Mouse (Mus musculus) limb, embryonic 13.5 days (tissue): ENCODE data around the gene Chst2. TPM values are rescaled to one million over a fixed set of nuclear protein-coding genes. Genes with fewer than 3 reads are reported as not detected.

Experiments
- ATAC-seq: fragments of 200-750 bp; cut with Nextera tagmentation; 2 replicates; pipeline ENCODE4 v1.8.0; 2017; ENCODE audit warnings: low read depth, moderate number of reproducible peaks, moderate TSS enrichment; ENCODE audit not compliant: low FRiP score
- H3K27ac ChIP-seq: fragments of 300-500 bp; sonication (generic); 2 replicates; pipeline ENCODE4 v1.5.1; 2015; ENCODE audit warnings: inconsistent platforms, mild to moderate bottlenecking, moderate library complexity
- H3K27me3 ChIP-seq: fragments of 300-500 bp; sonication (generic); 2 replicates; pipeline ENCODE4 v1.6.1; 2015; ENCODE audit warnings: mild to moderate bottlenecking, inconsistent platforms
- H3K36me3 ChIP-seq: fragments of 300-500 bp; sonication (generic); 2 replicates; pipeline ENCODE4 v1.6.1; 2015; ENCODE audit warnings: inconsistent platforms, mild to moderate bottlenecking, moderate library complexity
- H3K4me1 ChIP-seq: fragments of 300-500 bp; sonication (generic); 2 replicates; pipeline ENCODE4 v1.6.1; 2015; ENCODE audit warnings: inconsistent platforms
- H3K4me2 ChIP-seq: fragments of 300-500 bp; sonication (generic); replicated peaks from 2 replicates; pipeline ENCODE4 v1.6.1; 2015; ENCODE audit warnings: inconsistent platforms, mild to moderate bottlenecking, moderate library complexity
- H3K4me3 ChIP-seq: fragments of 300-500 bp; sonication (generic); 2 replicates; pipeline ENCODE4 v1.5.1; 2015; ENCODE audit warnings: moderate library complexity, mild to moderate bottlenecking, inconsistent platforms
- H3K9ac ChIP-seq: fragments of 300-500 bp; sonication (generic); 2 replicates; pipeline ENCODE4 v1.6.1; 2015; ENCODE audit warnings: mild to moderate bottlenecking, inconsistent platforms
- H3K9me3 ChIP-seq: fragments of 300-500 bp; sonication (generic); 2 replicates; pipeline ENCODE4 v1.6.1; 2016; ENCODE audit warnings: inconsistent platforms
- WGBS: fragments of 180-500 bp; shearing (Covaris S2); methylation state at CpG from one replicate; pipeline ENCODE4 v1.1.7; 2015; 5-methylcytosine and 5-hydroxymethylcytosine counted together
- polyA plus RNA-seq: library from polyadenylated mRNA; unstranded; fragments of >200 nt; fragmentation: Nextera tagmentation; extraction: Ambion mirVana; gene quantifications from 2 replicates; pipeline ENCODE4 v1.2.1, GENCODE M21; 2015

Chst2 gene
- 9.7 and 11.5 TPM in 2 replicates for polyA plus RNA-seq

DNA sequence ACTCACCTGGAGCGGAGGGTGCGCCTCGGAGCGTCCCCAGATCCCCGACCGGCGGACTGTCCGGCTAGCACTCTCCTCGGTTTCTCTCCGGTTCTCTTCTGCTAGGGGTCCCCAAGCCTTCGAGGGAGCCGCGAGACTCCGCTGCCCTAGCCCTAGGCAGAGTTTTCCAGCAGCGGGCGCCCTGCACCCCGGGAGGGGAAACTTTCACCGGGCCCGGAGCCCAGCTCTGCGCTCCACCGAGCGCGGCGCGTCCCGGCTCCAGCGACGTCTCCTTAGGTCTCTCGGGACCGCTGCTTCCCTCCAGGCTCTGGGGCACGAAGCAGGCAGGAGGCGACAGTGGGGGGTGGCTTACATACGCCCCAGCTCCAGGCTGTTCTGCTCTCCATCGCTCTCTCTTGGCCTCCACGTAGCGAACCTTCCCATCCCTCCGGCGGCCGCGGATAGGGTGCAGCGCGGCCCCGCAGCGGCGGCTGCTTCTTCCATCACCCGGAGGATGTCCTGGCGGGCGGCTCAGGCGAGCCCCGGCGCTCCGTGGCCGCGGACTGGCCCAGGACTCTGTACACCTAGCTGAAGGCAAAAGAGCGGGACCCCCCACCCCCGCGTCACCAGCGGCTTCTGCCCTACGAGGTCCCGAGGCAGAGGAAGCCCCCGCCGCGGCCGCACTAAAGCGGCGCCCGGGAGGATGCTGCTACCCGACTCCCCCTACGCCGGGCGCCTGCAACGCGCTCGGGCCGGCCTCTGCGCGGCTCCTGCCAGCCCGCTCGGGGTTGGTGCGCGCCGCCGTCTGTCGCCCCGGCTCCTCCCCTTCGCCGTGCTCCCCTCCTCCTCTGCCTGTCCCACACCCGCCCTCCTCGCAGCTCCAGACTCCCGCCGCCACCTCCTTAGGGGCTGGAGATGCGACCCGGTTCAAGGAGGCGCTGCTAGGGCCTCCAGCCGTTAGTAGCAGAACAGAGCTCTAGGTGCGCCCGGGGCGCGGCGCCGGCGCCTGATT, at the start of gene Chst2:
Chst2 (minus strand) TSS at position 152 of the 991 bp plus-strand sequence.
- peak within 1 kb of the TSS; percentile 92 for H3K9ac ChIP-seq
- no peaks in the 10 kb centered on the region for H3K9me3 ChIP-seq
- H3K4me3 ChIP-seq = peak within 1 kb of the TSS; percentile 85
- H3K27me3 ChIP-seq = peaks cover 15% of the 10 kb centered on the region
- H3K36me3 ChIP-seq = peaks cover 7% of the 10 kb centered on the region
- peak within 1 kb of the TSS; percentile 98 for H3K4me2 ChIP-seq
- peaks cover 27% of the 10 kb centered on the region for H3K4me1 ChIP-seq
- H3K27ac ChIP-seq = peak within 1 kb of the TSS; percentile 85
- peak; percentile 94 for ATAC-seq
- under 1% methylated on average over 96 of the region's 102 CpGs for WGBS

DNA sequence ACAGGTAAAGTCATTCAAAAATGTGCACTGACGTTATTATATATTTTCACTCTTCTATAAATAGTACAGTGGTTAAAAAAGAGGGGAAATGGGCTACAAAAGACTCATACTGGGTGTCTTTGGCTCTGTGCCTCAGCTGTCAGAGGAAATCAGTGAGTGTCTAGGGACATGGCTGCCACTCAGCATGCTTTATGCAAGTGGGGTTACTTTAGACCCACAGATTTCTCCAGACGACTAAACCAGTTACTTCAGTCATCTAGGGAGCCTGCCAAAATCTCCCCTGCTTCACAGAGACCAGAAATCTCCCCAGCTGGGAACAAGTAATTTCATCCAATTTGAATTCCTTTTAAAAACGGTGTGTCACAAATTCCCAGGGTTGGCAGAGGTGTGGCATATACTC, 45.4 kb upstream of the Chst2 start:
- 36% methylated on average over 3 of the region's 3 CpGs for WGBS
- Histone ChIP-seq H3K9me3 (no peaks in the 10 kb centered on the region), H3K4me2 (no peak overlapping the region), H3K27ac (no peak overlapping the region), H3K9ac (no peak overlapping the region), H3K27me3 (no peaks in the 10 kb centered on the region), H3K4me1 (peaks cover 5% of the 10 kb centered on the region; the same call in 1 of the 2 replicates), H3K4me3 (no peak overlapping the region), H3K36me3 (peaks cover 16% of the 10 kb centered on the region)
- ATAC-seq = no peak

- H3K4me3 ChIP-seq = no peak overlapping the region
- no peaks in the 10 kb centered on the region for H3K9me3 ChIP-seq
- H3K4me2 ChIP-seq = no peak overlapping the region
- ATAC-seq = no peak
- 0 out of 2 replicates have a peak, but pooled peaks cover 5% of the 10 kb centered on the region for H3K36me3 ChIP-seq
- no peak overlapping the region for H3K9ac ChIP-seq
- no peaks in the 10 kb centered on the region for H3K27me3 ChIP-seq
- no peak overlapping the region for H3K27ac ChIP-seq
- peaks cover 5% of the 10 kb centered on the region; the same call in 1 of the 2 replicates for H3K4me1 ChIP-seq
- WGBS = 97% methylated on average over 8 of the region's 8 CpGs
Observed at GRCm38 (mm10) chr9:95450586-95450985, 44.1 kb upstream of the Chst2 start.

DNA sequence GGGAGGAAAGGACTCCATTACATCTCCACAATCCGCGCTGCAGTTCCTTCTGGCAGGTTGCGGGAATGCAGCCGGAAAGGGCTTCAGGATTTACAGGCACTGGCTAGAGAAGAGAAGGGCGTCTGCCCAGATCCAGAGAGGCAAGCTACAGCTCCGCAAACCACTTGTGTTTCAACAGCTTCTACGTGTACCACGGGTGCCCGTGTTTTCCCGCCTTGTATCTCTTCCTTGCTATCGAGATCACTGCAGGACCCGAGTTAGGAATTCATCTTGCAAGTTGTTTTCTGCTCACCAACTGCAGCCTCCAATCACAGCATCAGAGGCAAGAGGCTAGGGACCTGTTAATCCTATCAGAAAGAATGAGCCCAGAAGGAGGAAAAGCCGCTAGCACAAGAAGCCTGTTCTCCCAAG, 35.8 kb upstream of the Chst2 start:
- 6% methylated on average over 13 of the region's 13 CpGs for WGBS
- ATAC-seq = peak; percentile 76; the same call in 1 of the 2 replicates
- H3K9me3 ChIP-seq = no peaks in the 10 kb centered on the region
- no peak overlapping the region for H3K27ac ChIP-seq
- H3K4me1 ChIP-seq = peaks cover 16% of the 10 kb centered on the region
- H3K27me3 ChIP-seq = no peaks in the 10 kb centered on the region
- no peaks in the 10 kb centered on the region for H3K36me3 ChIP-seq
- H3K4me2 ChIP-seq = peak overlapping the region; percentile 61
- H3K9ac ChIP-seq = peak overlapping the region; percentile 31; the same call in 1 of the 2 replicates
- peak overlapping the region; percentile 28 for H3K4me3 ChIP-seq

GRCm38 (mm10) chr9:95437883-95438282, 31.4 kb upstream of the Chst2 start:
- 80% methylated on average over 9 of the region's 9 CpGs for WGBS
- no peaks in the 10 kb centered on the region for H3K36me3 ChIP-seq
- no peaks in the 10 kb centered on the region for H3K9me3 ChIP-seq
- no peak overlapping the region for H3K27ac ChIP-seq
- no peaks in the 10 kb centered on the region for H3K27me3 ChIP-seq
- no peak overlapping the region for H3K4me2 ChIP-seq
- no peak overlapping the region for H3K9ac ChIP-seq
- ATAC-seq = no peak
- peaks cover 15% of the 10 kb centered on the region for H3K4me1 ChIP-seq
- H3K4me3 ChIP-seq = no peak overlapping the region

DNA sequence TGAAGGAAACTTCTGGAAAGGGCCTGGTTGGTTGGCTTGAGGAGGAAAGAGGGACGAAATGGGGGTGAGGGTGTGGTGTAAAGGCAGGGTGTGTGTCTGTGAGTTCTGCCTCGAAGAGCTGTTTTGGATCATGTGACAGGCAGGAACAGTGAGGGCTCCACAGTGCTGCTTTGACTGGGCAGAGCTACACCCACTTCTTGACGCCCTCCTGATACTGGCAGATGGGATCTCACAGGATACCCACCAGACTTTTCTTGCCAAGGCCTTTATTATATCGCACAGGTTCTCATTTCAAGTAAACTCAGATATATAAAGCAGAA, 29.7 kb upstream of the Chst2 start:
- no peaks in the 10 kb centered on the region for H3K27me3 ChIP-seq

GRCm38 (mm10) chr9:95435506-95436293, 29.2 kb upstream of the Chst2 start:
- no peaks in the 10 kb centered on the region for H3K36me3 ChIP-seq

More for the DNA sequence above, 29.7 kb upstream of the Chst2 start:
- H3K9ac ChIP-seq = no peak overlapping the region
- ATAC-seq = no peak
- H3K36me3 ChIP-seq = no peaks in the 10 kb centered on the region
- H3K4me3 ChIP-seq = no peak overlapping the region
- no peak overlapping the region for H3K4me2 ChIP-seq
- no peak overlapping the region for H3K27ac ChIP-seq
- 71% methylated on average over 4 of the region's 4 CpGs for WGBS
- H3K4me1 ChIP-seq = 0 out of 2 replicates have a peak, but pooled peaks cover 2% of the 10 kb centered on the region
- H3K9me3 ChIP-seq = no peaks in the 10 kb centered on the region

GRCm38 (mm10) chr9:95428277-95428676, 21.8 kb upstream of the Chst2 start:
- no peak overlapping the region for H3K27ac ChIP-seq
- ATAC-seq = no peak
- H3K9me3 ChIP-seq = no peaks in the 10 kb centered on the region
- H3K36me3 ChIP-seq = no peaks in the 10 kb centered on the region
- WGBS = 63% methylated on average over 4 of the region's 4 CpGs
- no peak overlapping the region for H3K4me2 ChIP-seq
- H3K4me1 ChIP-seq = peaks cover 11% of the 10 kb centered on the region; the same call in 1 of the 2 replicates
- no peaks in the 10 kb centered on the region for H3K27me3 ChIP-seq
- no peak overlapping the region for H3K9ac ChIP-seq
- H3K4me3 ChIP-seq = no peak overlapping the region

More at GRCm38 (mm10) chr9:95435506-95436293, 29.2 kb upstream of the Chst2 start:
- no peak overlapping the region for H3K27ac ChIP-seq
- H3K9ac ChIP-seq = no peak overlapping the region
- ATAC-seq = no peak
- no peaks in the 10 kb centered on the region for H3K9me3 ChIP-seq
- 68% methylated on average over 20 of the region's 20 CpGs for WGBS
- H3K4me2 ChIP-seq = no peak overlapping the region
- H3K4me1 ChIP-seq = 0 out of 2 replicates have a peak, but pooled peaks cover 2% of the 10 kb centered on the region
- H3K27me3 ChIP-seq = no peaks in the 10 kb centered on the region
- no peak overlapping the region for H3K4me3 ChIP-seq

GRCm38 (mm10) chr9:95413911-95414310, 7.4 kb upstream of the Chst2 start:
- no peak overlapping the region for H3K4me3 ChIP-seq
- H3K4me1 ChIP-seq = 0 out of 2 replicates have a peak, but pooled peaks cover 2% of the 10 kb centered on the region
- no peaks in the 10 kb centered on the region for H3K36me3 ChIP-seq
- H3K27ac ChIP-seq = no peak overlapping the region
- no peaks in the 10 kb centered on the region for H3K27me3 ChIP-seq
- H3K9me3 ChIP-seq = no peaks in the 10 kb centered on the region
- ATAC-seq = no peak
- no peak overlapping the region for H3K4me2 ChIP-seq
- H3K9ac ChIP-seq = no peak overlapping the region

- Histone ChIP-seq H3K4me2 (no peak overlapping the region), H3K4me3 (no peak overlapping the region), H3K4me1 (peaks cover 9% of the 10 kb centered on the region), H3K36me3 (no peaks in the 10 kb centered on the region), H3K27me3 (peaks cover 7% of the 10 kb centered on the region), H3K9ac (no peak overlapping the region), H3K9me3 (no peaks in the 10 kb centered on the region), H3K27ac (no peak overlapping the region)
- WGBS = 71% methylated on average over 4 of the region's 4 CpGs
- no peak for ATAC-seq
Observed at GRCm38 (mm10) chr9:95412047-95412446, 5.5 kb upstream of the Chst2 start.

GRCm38 (mm10) chr9:95407586-95408220, 1.2 kb upstream of the Chst2 start:
- Histone ChIP-seq H3K4me2 (peak overlapping the region; percentile 98), H3K4me3 (peak overlapping the region; percentile 85), H3K9me3 (no peaks in the 10 kb centered on the region), H3K36me3 (peaks cover 7% of the 10 kb centered on the region), H3K27me3 (peaks cover 15% of the 10 kb centered on the region), H3K4me1 (peaks cover 27% of the 10 kb centered on the region), H3K27ac (peak overlapping the region; percentile 85; the same call in 1 of the 2 replicates), H3K9ac (peak overlapping the region; percentile 92)
- under 1% methylated on average over 24 of the region's 24 CpGs for WGBS
- peak; percentile 43 for ATAC-seq
